Mouse (Mus musculus): ENCODE results near the gene Selenov. TPM values are rescaled to one million over a fixed set of nuclear protein-coding genes. Genes with fewer than 3 reads are reported as not detected.

The Selenov gene
- total RNA-seq, 2 experiments from 2014 or later = not detected

Other genes starting within 250 kb of the Selenov start
- gene Psmc4, start 241.1 kb downstream of the Selenov start, total RNA-seq (2015; ENCODE audit: low replicate concordance) = 77.1 and 114 TPM in 2 replicates
- gene Psmc4, start 241.1 kb downstream of the Selenov start, total RNA-seq (2017; ENCODE audit: low replicate concordance) = 48.6 and 65.1 TPM in 2 replicates
- not detected in 2 replicates for gene Fcgbp, start 219.9 kb downstream of the Selenov start, total RNA-seq (2015; ENCODE audit: low replicate concordance)
- gene Fcgbp, start 219.9 kb downstream of the Selenov start, total RNA-seq (2017; ENCODE audit: low replicate concordance) = not detected in 2 replicates
- gene 9530053A07Rik, start 161.7 kb downstream of the Selenov start, total RNA-seq (2015; ENCODE audit: low replicate concordance) = not detected in 2 replicates
- gene 9530053A07Rik, start 161.7 kb downstream of the Selenov start, total RNA-seq (2017; ENCODE audit: low replicate concordance) = not detected in 2 replicates
- 18.4 and 40.4 TPM in 2 replicates for gene Fbl, start 121.5 kb downstream of the Selenov start, total RNA-seq (2015; ENCODE audit: low replicate concordance)
- gene Fbl, start 121.5 kb downstream of the Selenov start, total RNA-seq (2017; ENCODE audit: low replicate concordance) = 15.7 and 17.5 TPM in 2 replicates
- 7.5 and 10.1 TPM in 2 replicates for gene Dyrk1b, start 111.7 kb downstream of the Selenov start, total RNA-seq (2015; ENCODE audit: low replicate concordance)
- gene Dyrk1b, start 111.7 kb downstream of the Selenov start, total RNA-seq (2017; ENCODE audit: low replicate concordance) = 8.4 and 12.5 TPM in 2 replicates
- 10.1 TPM in 1 of 2 replicates, not detected in the other for gene Eid2, start 23.3 kb downstream of the Selenov start, total RNA-seq (2015; ENCODE audit: low replicate concordance)
- 3.3 TPM in 1 of 2 replicates, not detected in the other for gene Eid2, start 23.3 kb downstream of the Selenov start, total RNA-seq (2017; ENCODE audit: low replicate concordance)
- 5.4 TPM in 1 of 2 replicates, not detected in the other for gene Eid2b, start 13.4 kb downstream of the Selenov start, total RNA-seq (2015; ENCODE audit: low replicate concordance)
- gene Eid2b, start 13.4 kb downstream of the Selenov start, total RNA-seq (2017; ENCODE audit: low replicate concordance) = 2.1 TPM in 1 of 2 replicates, not detected in the other
- gene Dll3, start 11.1 kb upstream of the Selenov start, total RNA-seq (2015; ENCODE audit: low replicate concordance) = not detected in 2 replicates
- gene Dll3, start 11.1 kb upstream of the Selenov start, total RNA-seq (2017; ENCODE audit: low replicate concordance) = not detected in 2 replicates
- gene Timm50, start 20.9 kb upstream of the Selenov start, total RNA-seq (2015; ENCODE audit: low replicate concordance) = 15.9 and 16.3 TPM in 2 replicates
- gene Timm50, start 20.9 kb upstream of the Selenov start, total RNA-seq (2017; ENCODE audit: low replicate concordance) = 7.8 and 12.7 TPM in 2 replicates
- 33.5 and 37.8 TPM in 2 replicates for gene Supt5, start 47.6 kb upstream of the Selenov start, total RNA-seq (2015; ENCODE audit: low replicate concordance)
- gene Supt5, start 47.6 kb upstream of the Selenov start, total RNA-seq (2017; ENCODE audit: low replicate concordance) = 34.3 and 43.0 TPM in 2 replicates
- 892 and 1,114 TPM in 2 replicates for gene Rps16, start 59.5 kb upstream of the Selenov start, total RNA-seq (2015; ENCODE audit: low replicate concordance)
- gene Rps16, start 59.5 kb upstream of the Selenov start, total RNA-seq (2017; ENCODE audit: low replicate concordance) = 132 and 239 TPM in 2 replicates
- gene Plekhg2, start 81.4 kb upstream of the Selenov start, total RNA-seq (2015; ENCODE audit: low replicate concordance) = 2.1 and 5.8 TPM in 2 replicates
- gene Plekhg2, start 81.4 kb upstream of the Selenov start, total RNA-seq (2017; ENCODE audit: low replicate concordance) = 1.0 and 3.1 TPM in 2 replicates
- gene Zfp36, start 89.1 kb upstream of the Selenov start, total RNA-seq (2015; ENCODE audit: low replicate concordance) = 39.8 and 50.5 TPM in 2 replicates
- 3.9 and 6.4 TPM in 2 replicates for gene Zfp36, start 89.1 kb upstream of the Selenov start, total RNA-seq (2017; ENCODE audit: low replicate concordance)
- 0.84 and 13.0 TPM in 2 replicates for gene Med29, start 101.5 kb upstream of the Selenov start, total RNA-seq (2015; ENCODE audit: low replicate concordance)
- gene Med29, start 101.5 kb upstream of the Selenov start, total RNA-seq (2017; ENCODE audit: low replicate concordance) = 2.6 and 4.4 TPM in 2 replicates
- 21.4 and 56.6 TPM in 2 replicates for gene Paf1, start 101.8 kb upstream of the Selenov start, total RNA-seq (2015; ENCODE audit: low replicate concordance)
- 32.5 and 42.5 TPM in 2 replicates for gene Paf1, start 101.8 kb upstream of the Selenov start, total RNA-seq (2017; ENCODE audit: low replicate concordance)
- gene Gmfg, start 146.3 kb upstream of the Selenov start, total RNA-seq (2015; ENCODE audit: low replicate concordance) = 79.3 and 117 TPM in 2 replicates
- 55.6 and 119 TPM in 2 replicates for gene Gmfg, start 146.3 kb upstream of the Selenov start, total RNA-seq (2017; ENCODE audit: low replicate concordance)
- 0.84 TPM in 1 of 2 replicates, not detected in the other for gene Lrfn1, start 160.8 kb upstream of the Selenov start, total RNA-seq (2015; ENCODE audit: low replicate concordance)
- gene Lrfn1, start 160.8 kb upstream of the Selenov start, total RNA-seq (2017; ENCODE audit: low replicate concordance) = not detected in 2 replicates
- gene Ifnl2, start 219.3 kb upstream of the Selenov start, total RNA-seq (2015; ENCODE audit: low replicate concordance) = not detected in 2 replicates
- gene Ifnl2, start 219.3 kb upstream of the Selenov start, total RNA-seq (2017; ENCODE audit: low replicate concordance) = not detected in 2 replicates
- not detected in 2 replicates for gene Ifnl3, start 231.7 kb upstream of the Selenov start, total RNA-seq (2015; ENCODE audit: low replicate concordance)
- not detected in 2 replicates for gene Ifnl3, start 231.7 kb upstream of the Selenov start, total RNA-seq (2017; ENCODE audit: low replicate concordance)
- not detected in 2 replicates for gene Sycn, start 249.7 kb upstream of the Selenov start, total RNA-seq (2015; ENCODE audit: low replicate concordance)
- gene Sycn, start 249.7 kb upstream of the Selenov start, total RNA-seq (2017; ENCODE audit: low replicate concordance) = not detected in 2 replicates